Mouse (Mus musculus) MEL (cell line): Measurements from ENCODE around the gene Abcg1. TPM values are rescaled to one million over a fixed set of nuclear protein-coding genes. Genes with fewer than 3 reads are reported as not detected.

Experiments used
- DNase-seq: peaks from one replicate; pipeline ENCODE4 v3.0.0; 2011; ENCODE audit warnings: low read depth, low spot score
- H3K27ac ChIP-seq: 2 replicates; pipeline ENCODE4 v1.5.1; 2012; ENCODE audit warnings: low read depth, mild to moderate bottlenecking, control low read depth, low read length, moderate library complexity; ENCODE audit not compliant: control insufficient read depth
- H3K27me3 ChIP-seq, 2 experiments: fragments of 150-350 bp in 1 of 2; sonication (generic) in 1 of 2; 2 replicates each; pipeline ENCODE4 v1.6.1; 2012; ENCODE audit warnings: low read length in 2 of 2, mild to moderate bottlenecking in 2 of 2, improper control_type of control experiment in 1 of 2, moderate library complexity in 1 of 2; ENCODE audit not compliant: insufficient read depth in 2 of 2, control insufficient read depth in 1 of 2
- H3K36me3 ChIP-seq, 2 experiments: 2 replicates each; pipeline ENCODE4 v1.6.1; 2012 to 2014; ENCODE audit warnings: low read length in 2 of 2, improper control_type of control experiment in 1 of 2, inconsistent platforms in 1 of 2, mild to moderate bottlenecking in 1 of 2; ENCODE audit not compliant: insufficient read depth in 2 of 2, control insufficient read depth in 1 of 2
- H3K4me1 ChIP-seq, 2 experiments: fragments of 150-350 bp in 1 of 2; sonication (generic) in 1 of 2; 2 replicates each; pipeline ENCODE4 v1.6.1; 2012; ENCODE audit warnings: low read length in 2 of 2, improper control_type of control experiment in 1 of 2, mild to moderate bottlenecking in 1 of 2; ENCODE audit not compliant: insufficient read depth in 2 of 2, control insufficient read depth in 1 of 2
- H3K4me3 ChIP-seq, 2 experiments: fragments of 150-350 bp in 1 of 2; sonication (generic) in 1 of 2; 2 replicates each; pipeline ENCODE4 v1.5.1; 2012; ENCODE audit warnings: low read depth in 2 of 2, low read length in 2 of 2, mild to moderate bottlenecking in 2 of 2, moderate library complexity in 2 of 2, control low read depth in 1 of 2, improper control_type of control experiment in 1 of 2; ENCODE audit not compliant: control insufficient read depth in 1 of 2, insufficient read depth in 1 of 2
- H3K79me2 ChIP-seq: 2 replicates; pipeline ENCODE4 v1.6.1; 2012; ENCODE audit warnings: mild to moderate bottlenecking, low read length, moderate library complexity; ENCODE audit not compliant: control insufficient read depth, poor library complexity, insufficient read depth
- H3K9ac ChIP-seq: 2 replicates; pipeline ENCODE4 v1.6.1; 2012; ENCODE audit warnings: low read depth, mild to moderate bottlenecking, control low read depth, low read length, moderate library complexity; ENCODE audit not compliant: control insufficient read depth, poor library complexity, severe bottlenecking
- H3K9me3 ChIP-seq: fragments of 150-350 bp; sonication (generic); replicated peaks from 2 replicates; pipeline ENCODE4 v1.6.1; 2012; ENCODE audit warnings: mild to moderate bottlenecking, low read length, improper control_type of control experiment, moderate library complexity; ENCODE audit not compliant: insufficient read depth
- ELF1 ChIP-seq: IDR thresholded peaks from 2 replicates; pipeline ENCODE4 v1.6.1; 2014; ENCODE audit warnings: low read depth, mild to moderate bottlenecking, inconsistent platforms, low read length, improper control_type of control experiment, moderate library complexity
- EP300 ChIP-seq, 2 experiments: IDR thresholded peaks; 2 replicates each; pipeline ENCODE4 v1.6.1; 2011; ENCODE audit warnings: improper control_type of control experiment in 2 of 2, low read length in 2 of 2, low read depth in 1 of 2, mild to moderate bottlenecking in 1 of 2
- ETS1 ChIP-seq: IDR thresholded peaks from 2 replicates; pipeline ENCODE4 v1.6.1; 2012; ENCODE audit warnings: low read depth, mild to moderate bottlenecking, inconsistent platforms, low read length, improper control_type of control experiment, moderate library complexity
- GATA1 ChIP-seq: IDR thresholded peaks from 2 replicates; pipeline ENCODE4 v1.6.1; 2011; ENCODE audit warnings: low read depth, low read length, improper control_type of control experiment
- HCFC1 ChIP-seq: IDR thresholded peaks from 2 replicates; pipeline ENCODE4 v1.6.1; 2012; ENCODE audit warnings: low read depth, mild to moderate bottlenecking, inconsistent platforms, low read length, improper control_type of control experiment, moderate library complexity
- KAT2A ChIP-seq: conservative IDR thresholded peaks from 2 replicates; pipeline ENCODE4 v1.6.1; 2012; ENCODE audit warnings: low read depth, low read length, improper control_type of control experiment, inconsistent platforms
- MAZ ChIP-seq: IDR thresholded peaks from 2 replicates; pipeline ENCODE4 v1.6.1; 2012; ENCODE audit warnings: low read depth, mild to moderate bottlenecking, inconsistent platforms, low read length, improper control_type of control experiment
- MXI1 ChIP-seq: IDR thresholded peaks from 2 replicates; pipeline ENCODE4 v1.6.1; 2011; ENCODE audit warnings: mild to moderate bottlenecking, low read depth, low read length, improper control_type of control experiment
- NELFE ChIP-seq: IDR thresholded peaks from 2 replicates; pipeline ENCODE4 v1.6.1; 2011; ENCODE audit warnings: low read depth, low read length, improper control_type of control experiment
- NRF1 ChIP-seq: IDR thresholded peaks from 2 replicates; pipeline ENCODE4 v1.6.1; 2014; ENCODE audit warnings: low read depth, mild to moderate bottlenecking, inconsistent platforms, low read length, improper control_type of control experiment, moderate library complexity; ENCODE audit not compliant: poor library complexity, insufficient read depth, severe bottlenecking
- POLR2A ChIP-seq, 2 experiments: IDR thresholded peaks; 2 replicates each; pipeline ENCODE4 v1.6.1; 2011 to 2012; ENCODE audit warnings: low read length in 2 of 2, mild to moderate bottlenecking in 2 of 2, control low read depth in 1 of 2, improper control_type of control experiment in 1 of 2, low read depth in 1 of 2, moderate library complexity in 1 of 2; ENCODE audit not compliant: control insufficient read depth in 1 of 2, insufficient read depth in 1 of 2, poor library complexity in 1 of 2
- RAD21 ChIP-seq: IDR thresholded peaks from 2 replicates; pipeline ENCODE4 v1.6.1; 2011; ENCODE audit warnings: mild to moderate bottlenecking, low read depth, low read length, improper control_type of control experiment
- SIN3A ChIP-seq: IDR thresholded peaks from 2 replicates; pipeline ENCODE4 v1.6.1; 2012; ENCODE audit warnings: low read length, improper control_type of control experiment, inconsistent platforms
- TCF12 ChIP-seq: IDR thresholded peaks from 2 replicates; pipeline ENCODE4 v1.6.1; 2014; ENCODE audit warnings: low read depth, mild to moderate bottlenecking, inconsistent platforms, low read length, improper control_type of control experiment, moderate library complexity
- USF2 ChIP-seq, 2 experiments: IDR thresholded peaks; 2 replicates each; pipeline ENCODE4 v1.6.1; 2011 to 2012; ENCODE audit warnings: improper control_type of control experiment in 2 of 2, low read length in 2 of 2, borderline replicate concordance in 1 of 2, inconsistent platforms in 1 of 2, low read depth in 1 of 2, mild to moderate bottlenecking in 1 of 2; ENCODE audit not compliant: insufficient read depth in 1 of 2
- ZKSCAN1 ChIP-seq: IDR thresholded peaks from 2 replicates; pipeline ENCODE4 v1.6.1; 2012; ENCODE audit warnings: low read depth, mild to moderate bottlenecking, inconsistent platforms, low read length, improper control_type of control experiment, moderate library complexity
- ZMIZ1 ChIP-seq: IDR thresholded peaks from 2 replicates; pipeline ENCODE4 v1.6.1; 2012; ENCODE audit warnings: low read depth, mild to moderate bottlenecking, inconsistent platforms, low read length, improper control_type of control experiment, moderate library complexity
- polyA plus RNA-seq, 2 experiments: library from polyadenylated mRNA; stranded (reverse) in 1 of 2; unstranded in 1 of 2; fragments of >175 nt in 1 of 2; fragments of >200 nt in 1 of 2; gene quantifications; 2 replicates each; pipeline versions ENCODE4 v1.2.1 to v1.2.4; 2012; ENCODE audit warnings: low replicate concordance in 2 of 2, low read depth in 1 of 2; ENCODE audit not compliant: insufficient read length in 2 of 2, insufficient read depth in 1 of 2, missing spikeins in 1 of 2
- total RNA-seq: library from RNA; depleted of rRNA; stranded (reverse); fragments of 300-350 nt; gene quantifications from 2 replicates; pipeline ENCODE4 v1.2.3, GENCODE M21; 2012

Gene Abcg1
- total and polyA plus RNA-seq, 3 experiments, result 11.6 to 18.0 TPM; not detected in 1

DNA sequence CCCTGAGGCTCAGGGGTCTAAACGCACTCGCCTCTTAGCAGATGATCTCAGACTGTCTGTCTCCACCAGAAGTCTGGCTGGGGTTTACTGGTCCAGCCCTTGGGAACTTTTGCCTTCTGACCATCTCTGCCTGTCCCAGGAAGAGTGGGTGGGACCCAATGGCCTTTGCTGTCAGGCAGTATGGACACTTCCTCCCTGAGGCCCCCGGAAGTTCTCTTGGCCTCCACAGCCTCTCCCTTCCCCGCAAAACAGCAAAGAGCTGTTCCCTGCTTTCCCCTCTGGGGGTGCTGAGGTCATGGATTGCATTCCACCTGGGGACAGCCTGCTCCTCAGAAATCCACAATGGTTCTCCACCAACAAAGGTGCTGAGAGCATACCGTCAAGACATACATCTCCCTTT is 31.2 kb downstream of the Abcg1 start:
- no peaks in the 10 kb centered on the region for H3K27me3 ChIP-seq
- H3K79me2 ChIP-seq, result no peaks in the 10 kb centered on the region; the same call in none of the 2 replicates
- H3K4me3 ChIP-seq, result no peak overlapping the region
- H3K36me3 ChIP-seq, result peaks cover 0 to 23% of the 10 kb centered on the region in 2 experiments; a peak in 3 of 4 replicates
- no peak for DNase-seq
- no peaks in the 10 kb centered on the region for H3K9me3 ChIP-seq
- H3K9ac ChIP-seq, result no peak overlapping the region
- peaks cover 22 to 30% of the 10 kb centered on the region in 2 experiments for H3K4me1 ChIP-seq
- TF ChIP-seq POLR2A (IDR thresholded peaks at IDR 0.05; ENCODE audit: control insufficient read depth in 1 of 2, insufficient read depth in 1 of 2, low read depth in 1 of 2, low read length in 2 of 2, poor library complexity in 1 of 2), result no peak
- no peak for TF ChIP-seq NELFE
- TF ChIP-seq RAD21, result no peak
- TF ChIP-seq ZKSCAN1, result no peak
- TF ChIP-seq MAZ, result no peak
- no peak for TF ChIP-seq ETS1
- no peak for TF ChIP-seq ZMIZ1
- no peak for TF ChIP-seq USF2 (IDR thresholded peaks at IDR 0.05; ENCODE audit: borderline replicate concordance in 1 of 2, insufficient read depth in 1 of 2, low read depth in 1 of 2, low read length in 2 of 2)
- no peak for TF ChIP-seq SIN3A
- no peak for TF ChIP-seq NRF1
- no peak for TF ChIP-seq MXI1
- no peak for TF ChIP-seq KAT2A
- H3K27ac ChIP-seq, result no peak overlapping the region

DNA sequence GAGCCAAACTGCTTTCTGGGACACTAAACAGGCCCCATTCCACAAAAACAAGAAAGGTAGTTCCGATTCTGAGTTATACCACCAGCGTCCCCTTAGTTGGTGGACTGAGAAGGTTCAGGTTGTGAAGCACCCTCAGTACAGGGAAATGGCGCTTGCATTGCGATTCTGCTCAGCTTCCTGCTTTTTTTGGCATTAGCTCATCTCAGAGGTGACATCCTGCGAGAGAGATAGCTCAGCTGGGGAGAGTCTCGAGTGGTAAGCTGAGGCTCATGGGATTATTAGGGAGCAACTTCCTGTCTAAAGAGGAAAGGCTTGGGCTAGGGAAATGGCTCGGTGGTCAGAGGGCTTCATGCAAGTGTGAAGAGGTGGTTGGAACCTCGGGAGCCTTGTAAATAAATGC is 32.4 kb downstream of the Abcg1 start:
- Histone ChIP-seq H3K79me2 (no peaks in the 10 kb centered on the region; the same call in none of the 2 replicates), H3K27me3 (no peaks in the 10 kb centered on the region), H3K36me3 (peaks cover 0 to 23% of the 10 kb centered on the region in 2 experiments; a peak in 2 of 4 replicates), H3K9me3 (no peaks in the 10 kb centered on the region), H3K27ac (peak overlapping the region; percentile 26; the same call in 1 of the 2 replicates), H3K9ac (no peak overlapping the region), H3K4me3 (no peak overlapping the region), H3K4me1 (peaks cover 22 to 30% of the 10 kb centered on the region in 2 experiments)
- DNase-seq, result peak; percentile 62
- TF ChIP-seq ELF1, result peak; percentile 64; the same call in 1 of the 2 replicates
- peak; percentile 55; the same call in 1 of the 2 replicates for TF ChIP-seq HCFC1
- TF ChIP-seq ETS1, result peak; percentile 92
- peak; percentile 62; the same call in 1 of the 2 replicates for TF ChIP-seq SIN3A
- TF ChIP-seq POLR2A (IDR thresholded peaks at IDR 0.05; ENCODE audit: control insufficient read depth in 1 of 2, insufficient read depth in 1 of 2, low read depth in 1 of 2, low read length in 2 of 2, poor library complexity in 1 of 2), result no peak
- TF ChIP-seq GATA1, result 0 out of 2 replicates have a peak, but pooled peaks have one; percentile 5
- peak; percentile 17 to 40; a peak in 1 of 4 replicates for TF ChIP-seq EP300 (IDR thresholded peaks at IDR 0.05; ENCODE audit: low read depth in 1 of 2, low read length in 2 of 2)
- TF ChIP-seq MXI1, result 0 out of 2 replicates have a peak, but pooled peaks have one; percentile 24
- TF ChIP-seq TCF12, result 0 out of 2 replicates have a peak, but pooled peaks have one; percentile 36
- no peak for TF ChIP-seq ZMIZ1
